Mouse (Mus musculus) brown adipose tissue, adult 24 weeks (tissue): Measurements from ENCODE around the gene Lypd6b. TPM values are rescaled to one million over a fixed set of nuclear protein-coding genes. Genes with fewer than 3 reads are reported as not detected.

Experiments used
- H3K27ac ChIP-seq: fragments of 200-500 bp; replicated peaks from 2 replicates; pipeline ENCODE4 v1.5.1; 2012; ENCODE audit warnings: low read depth, mild to moderate bottlenecking, low read length
- H3K4me1 ChIP-seq: fragments of 200-500 bp; 2 replicates; pipeline ENCODE4 v1.6.1; 2012; ENCODE audit warnings: low read length, mixed read lengths; ENCODE audit not compliant: control insufficient read depth, insufficient read depth, insufficient read length
- H3K4me3 ChIP-seq: fragments of 200-500 bp; 2 replicates; pipeline ENCODE4 v1.5.1; 2012; ENCODE audit warnings: low read depth, mild to moderate bottlenecking, low read length, moderate library complexity; ENCODE audit not compliant: insufficient read depth
- polyA plus RNA-seq: library from polyadenylated mRNA; stranded (reverse); fragments of >200 nt; gene quantifications from 2 replicates; pipeline ENCODE4 v1.2.4, GENCODE M21; 2012; ENCODE audit not compliant: missing spikeins, insufficient read depth, insufficient read length

The Lypd6b gene
- polyA plus RNA-seq, 1 experiment = not detected

DNA sequence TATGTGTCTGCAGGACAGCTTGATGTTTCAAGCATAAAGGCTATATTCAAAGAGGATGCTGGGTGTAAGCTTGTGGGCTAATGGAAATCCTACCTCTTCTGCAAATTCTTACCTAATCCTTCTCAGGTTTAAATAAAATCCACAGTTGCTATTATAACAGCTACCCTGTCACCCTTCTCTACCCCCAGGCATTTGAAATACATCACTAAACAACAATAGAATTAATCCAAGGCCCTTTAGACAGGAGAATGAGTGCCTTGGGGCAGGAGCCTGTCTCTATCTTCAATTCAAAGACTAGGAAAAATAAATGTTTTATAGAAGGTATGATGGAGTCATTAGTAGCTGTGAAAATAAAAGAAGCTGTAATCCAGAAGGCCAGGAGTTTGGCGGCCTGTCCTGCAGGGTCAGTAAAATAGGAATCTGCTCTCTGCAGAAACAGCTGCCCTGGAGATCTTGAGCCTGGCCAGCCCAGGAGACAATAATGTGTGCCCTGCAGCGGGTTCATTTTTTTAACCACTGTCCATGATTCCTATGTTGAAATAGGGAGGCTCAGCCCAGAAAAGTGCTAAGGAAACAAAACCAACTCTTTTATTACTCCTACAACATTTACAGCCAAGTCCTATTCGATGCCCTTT, 124.9 kb downstream of the Lypd6b start:
- no peak overlapping the region for H3K27ac ChIP-seq
- H3K4me1 ChIP-seq = no peaks in the 10 kb centered on the region
- H3K4me3 ChIP-seq = no peak overlapping the region

DNA sequence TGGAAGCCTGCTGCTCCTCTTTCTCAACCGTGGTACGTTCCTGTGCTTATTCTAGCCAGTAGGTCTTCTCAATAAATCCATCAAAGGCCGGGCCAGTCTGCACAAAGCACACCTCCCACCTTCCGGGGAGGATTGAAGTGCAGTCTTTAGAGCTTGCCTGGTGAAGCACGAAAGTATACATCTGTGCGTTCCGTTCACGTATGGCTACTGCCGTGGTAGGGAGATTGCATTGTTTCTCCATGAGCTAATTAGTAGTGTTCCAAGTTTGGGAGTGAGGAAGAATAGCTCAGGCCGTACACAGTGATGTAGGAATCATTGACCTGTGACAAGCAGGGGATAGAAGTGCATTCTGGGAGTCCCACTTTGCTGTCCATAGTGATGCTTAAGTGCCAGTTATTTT, 130.0 kb downstream of the Lypd6b start:
- Histone ChIP-seq H3K27ac (no peak overlapping the region), H3K4me1 (no peaks in the 10 kb centered on the region)

DNA sequence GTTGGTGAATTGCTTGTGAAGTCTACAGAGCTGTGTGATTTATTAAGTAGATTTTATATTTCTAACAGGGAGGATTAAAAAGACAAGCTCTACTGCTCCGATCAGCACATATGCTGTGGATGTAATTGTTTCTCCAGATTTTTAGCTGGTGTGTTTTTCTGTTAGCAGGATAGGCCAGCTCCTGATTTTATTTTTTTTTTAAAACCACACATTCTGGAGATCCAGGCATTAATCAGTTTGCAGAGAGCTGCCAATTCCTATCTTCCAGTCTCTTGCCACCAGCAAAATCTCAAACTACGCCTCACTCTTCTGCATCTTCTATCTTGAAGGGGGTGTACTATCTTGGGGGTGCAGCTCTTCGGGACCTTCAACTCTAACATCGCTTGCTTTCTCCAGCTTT, 130.6 kb downstream of the Lypd6b start:
- no peak overlapping the region for H3K27ac ChIP-seq
- H3K4me3 ChIP-seq = no peak overlapping the region
- H3K4me1 ChIP-seq = no peaks in the 10 kb centered on the region

More for the DNA sequence above, 130.0 kb downstream of the Lypd6b start:
- H3K4me3 ChIP-seq = no peak overlapping the region

DNA sequence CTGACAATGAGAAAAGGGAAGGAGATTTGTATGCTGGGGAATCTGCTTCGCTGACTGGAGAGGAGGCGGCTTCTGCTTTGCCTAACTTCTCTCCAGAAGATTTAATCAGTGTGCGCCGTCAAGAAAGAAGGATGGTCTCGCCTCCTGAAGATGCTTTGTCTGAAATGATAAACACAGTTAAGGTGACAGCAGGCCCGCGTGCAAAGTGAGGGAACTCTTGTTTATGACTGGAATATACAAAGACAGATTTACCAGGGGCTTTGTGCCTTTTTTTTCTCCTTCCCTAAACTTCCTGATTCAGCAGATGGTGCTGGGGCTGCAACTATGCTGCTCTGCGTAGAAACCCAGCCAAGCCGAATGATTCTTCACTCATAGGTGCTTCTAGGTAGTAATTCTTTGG, 131.2 kb downstream of the Lypd6b start:
- Histone ChIP-seq H3K27ac (no peak overlapping the region), H3K4me3 (no peak overlapping the region), H3K4me1 (no peaks in the 10 kb centered on the region)

DNA sequence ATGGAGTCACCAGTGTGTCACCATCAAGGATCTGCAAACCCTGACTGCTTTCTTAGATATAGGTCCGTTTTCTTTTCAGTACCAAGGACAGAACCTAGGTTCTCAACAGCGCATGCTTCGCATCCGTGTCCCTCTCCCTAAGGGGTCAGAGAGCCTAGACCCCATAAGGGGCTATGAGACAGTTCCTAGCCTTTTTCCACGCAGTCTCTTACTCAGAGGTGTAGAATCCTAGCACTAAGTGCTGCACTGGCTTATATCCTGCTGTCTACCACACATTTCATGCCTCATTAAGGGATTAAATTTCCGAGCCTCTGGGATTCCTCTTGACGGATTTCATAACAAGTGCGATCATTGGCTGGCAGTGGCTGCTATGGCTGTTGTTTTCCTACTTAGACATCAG, 134.5 kb downstream of the Lypd6b start:
- Histone ChIP-seq H3K27ac (no peak overlapping the region), H3K4me1 (no peaks in the 10 kb centered on the region), H3K4me3 (no peak overlapping the region)

DNA sequence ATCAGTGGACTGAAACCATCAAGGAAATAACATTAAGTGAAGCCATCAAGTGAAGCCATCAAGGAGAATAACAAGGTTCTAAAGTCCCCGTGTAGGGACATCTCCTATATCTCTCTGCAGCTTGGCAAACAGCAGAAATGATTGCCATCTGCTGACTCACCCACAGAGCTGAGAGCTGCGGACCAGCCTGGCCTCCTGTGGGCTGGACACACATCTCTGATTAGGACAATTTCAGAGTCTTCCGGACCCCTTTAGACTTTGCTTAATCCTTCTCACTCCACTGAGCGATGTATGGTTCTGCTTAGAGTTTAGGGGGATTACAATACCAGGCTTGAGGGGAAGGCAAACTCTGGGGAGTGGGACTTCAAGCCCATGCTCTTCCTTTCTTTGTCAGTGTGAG, 135.3 kb downstream of the Lypd6b start:
- Histone ChIP-seq H3K27ac (no peak overlapping the region), H3K4me1 (no peaks in the 10 kb centered on the region), H3K4me3 (no peak overlapping the region)

DNA sequence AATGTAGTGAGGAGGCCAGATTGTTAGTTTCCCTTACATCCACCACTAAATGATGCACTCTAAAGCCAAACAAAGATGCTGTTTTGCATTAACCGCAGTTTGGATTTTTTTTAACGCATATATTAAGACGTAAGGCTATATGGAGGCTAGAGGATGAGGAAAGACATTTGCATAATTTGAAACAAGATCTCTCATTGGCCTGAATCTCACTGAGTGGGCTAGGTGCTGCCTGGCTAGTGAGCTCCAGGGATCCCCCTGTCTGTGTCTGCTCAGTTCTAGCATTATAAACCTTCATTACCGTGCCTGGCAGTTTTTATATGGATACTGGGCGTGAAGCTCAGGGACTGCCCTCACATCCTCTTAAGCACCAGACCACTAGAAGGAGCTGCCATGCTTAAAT, 138.7 kb downstream of the Lypd6b start:
- no peaks in the 10 kb centered on the region for H3K4me1 ChIP-seq
- H3K27ac ChIP-seq = no peak overlapping the region
- H3K4me3 ChIP-seq = no peak overlapping the region

DNA sequence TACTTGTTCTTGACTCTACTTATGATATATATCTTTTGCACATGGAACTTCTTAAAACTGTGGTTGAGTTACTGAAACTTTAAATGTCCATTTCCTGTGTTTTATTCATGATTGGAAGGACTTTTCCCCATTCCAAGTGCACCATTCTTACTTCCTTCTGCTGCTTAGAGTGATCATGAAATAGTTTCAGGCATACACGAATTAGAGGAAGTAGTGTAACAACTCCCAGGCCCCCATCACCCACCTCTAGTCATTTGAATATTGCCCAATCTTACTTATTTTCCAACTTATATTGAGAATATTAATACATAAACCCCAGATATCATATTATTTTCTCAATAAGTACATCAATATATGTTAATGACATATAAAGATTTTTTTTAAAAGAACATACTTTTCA, 139.9 kb downstream of the Lypd6b start:
- Histone ChIP-seq H3K27ac (no peak overlapping the region), H3K4me3 (no peak overlapping the region), H3K4me1 (no peaks in the 10 kb centered on the region)

DNA sequence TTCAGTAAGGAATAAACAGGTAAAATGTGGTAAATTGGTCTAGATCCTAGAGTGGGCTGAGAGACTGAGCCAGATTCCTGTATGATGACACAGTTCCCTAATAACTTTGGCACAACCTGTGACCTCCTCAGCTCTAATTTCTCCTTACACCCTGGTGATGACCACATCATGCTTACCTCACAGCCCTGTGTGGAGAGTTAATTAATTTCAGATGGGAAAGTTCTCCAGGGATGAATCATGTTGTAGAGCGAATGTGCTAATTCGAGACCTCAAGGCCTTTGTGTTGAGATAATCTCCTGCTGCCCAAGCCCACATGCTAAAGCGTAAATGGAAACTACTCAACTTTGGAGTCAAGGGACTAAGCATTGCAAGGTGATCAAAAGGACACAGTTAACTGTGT, 142.4 kb downstream of the Lypd6b start:
- H3K27ac ChIP-seq = no peak overlapping the region
- no peaks in the 10 kb centered on the region for H3K4me1 ChIP-seq
- no peak overlapping the region for H3K4me3 ChIP-seq

DNA sequence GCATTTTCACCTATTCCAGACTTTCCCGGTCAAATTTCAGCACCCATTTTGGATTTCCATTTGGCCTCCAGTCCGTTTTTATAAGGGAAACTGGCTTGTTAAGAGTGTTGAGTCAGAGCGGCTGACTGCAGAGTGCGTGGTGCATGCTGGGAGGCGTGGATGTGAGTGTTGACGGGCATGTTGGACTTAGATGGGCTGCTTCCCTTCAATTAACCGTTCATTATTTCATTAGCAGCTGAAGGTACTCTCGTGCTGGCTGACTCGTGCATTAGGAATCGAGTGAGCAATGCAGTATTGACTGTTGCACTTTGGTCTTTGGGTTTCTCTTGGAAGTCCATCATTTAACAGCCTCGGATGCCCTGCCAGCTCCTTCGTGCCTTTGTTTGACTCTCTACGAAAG, 150.1 kb downstream of the Lypd6b start:
- Histone ChIP-seq H3K4me3 (no peak overlapping the region), H3K27ac (no peak overlapping the region), H3K4me1 (no peaks in the 10 kb centered on the region)

DNA sequence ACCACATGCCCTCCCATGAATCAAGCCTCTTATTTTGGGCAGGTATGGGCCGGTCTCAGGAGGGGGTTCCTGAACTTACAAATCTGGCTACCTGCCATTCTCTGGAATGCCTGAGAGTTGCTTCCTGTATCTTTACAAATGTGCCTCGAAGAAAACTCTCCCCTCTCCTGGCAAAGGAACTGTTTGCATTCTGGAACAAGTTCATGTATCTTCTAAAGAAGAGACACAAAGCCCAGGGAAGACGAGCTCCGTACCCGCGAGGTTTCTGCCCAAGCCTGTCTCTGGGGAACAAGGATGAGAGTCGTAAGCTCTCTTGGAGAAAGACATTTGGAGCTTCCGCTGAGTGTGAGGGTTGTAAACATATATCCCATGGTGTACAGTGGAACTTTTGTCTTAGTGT, 150.8 kb downstream of the Lypd6b start:
- Histone ChIP-seq H3K4me1 (no peaks in the 10 kb centered on the region), H3K4me3 (no peak overlapping the region), H3K27ac (no peak overlapping the region)

DNA sequence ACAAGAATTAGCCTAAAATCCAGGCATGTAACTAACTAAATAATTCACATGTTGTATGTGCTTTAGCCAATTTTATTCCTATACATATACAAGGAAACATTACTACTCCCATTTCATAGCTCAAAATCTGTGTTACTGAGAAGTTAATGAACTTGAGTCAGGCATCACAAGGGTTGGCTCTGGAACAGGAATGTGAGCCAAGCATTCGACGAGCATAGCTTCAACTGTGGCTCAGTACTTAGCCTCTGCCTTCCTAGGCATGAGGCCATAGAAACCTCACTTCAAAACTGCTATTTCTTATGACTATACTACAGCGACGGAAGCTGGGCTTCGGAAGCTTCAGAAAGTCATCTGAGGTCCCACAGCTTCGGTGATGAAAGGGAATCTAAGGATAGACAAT, 152.9 kb downstream of the Lypd6b start:
- no peaks in the 10 kb centered on the region for H3K4me1 ChIP-seq
- no peak overlapping the region for H3K4me3 ChIP-seq

DNA sequence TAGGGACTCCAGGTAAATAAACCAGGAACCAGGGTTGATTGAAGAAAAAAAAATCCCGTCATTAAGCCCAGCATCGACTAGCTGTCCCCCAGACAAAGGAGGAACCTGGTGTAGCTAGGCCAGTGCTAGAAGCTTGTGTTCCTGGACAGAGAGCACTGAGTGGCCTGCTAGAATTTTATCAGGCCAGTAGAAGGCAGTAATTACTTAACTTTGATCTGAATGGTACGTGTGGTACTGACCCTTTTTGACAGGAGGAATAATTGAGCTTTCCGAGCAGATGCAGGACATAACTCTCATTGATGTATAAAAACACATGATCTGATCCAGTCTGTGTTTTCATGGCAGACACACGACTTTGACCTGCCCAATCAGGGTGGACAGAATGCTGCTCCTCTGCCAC, 154.6 kb downstream of the Lypd6b start:
- Histone ChIP-seq H3K27ac (no peak overlapping the region), H3K4me3 (no peak overlapping the region), H3K4me1 (no peaks in the 10 kb centered on the region)

More for the DNA sequence above, 152.9 kb downstream of the Lypd6b start:
- no peak overlapping the region for H3K27ac ChIP-seq

DNA sequence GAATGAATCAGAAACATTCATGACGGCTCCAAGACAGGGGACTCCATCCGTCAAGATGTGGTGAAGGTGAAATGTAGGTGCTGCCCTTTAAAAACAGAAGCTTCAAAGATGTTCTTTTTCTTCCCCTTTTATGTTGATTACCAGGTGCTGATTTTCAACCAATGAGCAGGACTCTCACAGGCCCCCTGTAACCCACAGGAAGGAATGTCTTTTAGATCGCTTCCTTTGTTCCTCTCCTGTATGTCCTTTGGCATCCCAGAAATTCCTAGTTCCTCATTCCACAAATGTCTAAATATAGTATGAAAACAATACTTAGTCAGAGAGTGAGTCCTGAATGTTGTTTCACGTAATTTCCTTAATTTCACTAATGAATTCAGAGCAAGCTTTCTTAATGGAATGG, 164.2 kb downstream of the Lypd6b start:
- Histone ChIP-seq H3K27ac (no peak overlapping the region), H3K4me1 (no peaks in the 10 kb centered on the region), H3K4me3 (no peak overlapping the region)

DNA sequence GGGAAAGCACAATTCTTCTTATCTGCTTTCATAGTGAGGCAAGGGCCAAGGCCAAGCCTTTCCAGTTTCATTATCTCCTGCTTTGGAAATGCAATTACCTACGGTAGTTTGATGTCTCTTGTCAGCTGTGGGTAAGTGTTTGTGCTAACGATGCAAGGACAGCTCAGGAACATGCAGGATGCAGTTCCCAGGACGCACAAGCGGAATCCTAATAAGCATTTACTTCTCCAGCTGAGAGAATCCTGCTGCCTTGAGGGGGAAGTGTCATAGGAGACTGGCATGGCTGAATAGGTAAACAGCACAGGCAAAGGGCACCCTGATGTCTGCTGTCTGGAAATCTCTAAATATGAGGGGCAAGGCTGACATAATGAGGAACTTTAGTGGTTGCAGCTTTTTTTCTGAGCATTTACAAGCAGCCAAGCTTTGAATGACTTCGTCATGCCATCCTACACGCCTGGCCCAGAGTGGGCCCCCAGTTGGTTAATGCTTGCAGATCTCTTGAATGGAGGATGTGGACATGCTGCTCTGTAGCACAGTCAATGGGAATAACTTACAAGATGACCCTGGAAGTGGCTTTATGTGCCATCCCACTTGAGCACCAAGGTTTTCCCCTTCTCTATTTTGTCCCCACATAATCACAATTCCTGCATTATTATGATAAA, 165.3 kb downstream of the Lypd6b start:
- Histone ChIP-seq H3K4me3 (no peak overlapping the region), H3K27ac (no peak overlapping the region), H3K4me1 (peaks cover 3% of the 10 kb centered on the region; the same call in 1 of the 2 replicates)

DNA sequence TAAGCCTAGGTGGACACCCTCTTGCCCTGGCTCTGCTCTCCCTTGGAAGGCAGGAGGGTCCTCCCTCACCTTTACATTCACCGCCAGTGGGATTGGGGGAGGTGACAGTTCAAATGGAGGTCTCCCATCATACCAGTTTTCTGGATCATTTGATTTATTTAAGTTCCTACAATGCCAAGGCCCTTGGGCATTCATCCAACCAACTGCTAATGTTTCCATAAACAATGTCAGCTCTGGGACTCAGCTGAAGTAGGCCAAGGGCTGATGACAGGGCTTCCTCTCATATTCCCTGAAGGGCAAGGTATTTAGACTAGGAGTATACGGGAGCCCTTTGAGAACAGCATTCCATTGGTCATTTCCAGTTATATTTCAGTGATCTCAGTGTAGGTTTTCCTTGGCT, 170.0 kb downstream of the Lypd6b start:
- H3K4me3 ChIP-seq = no peak overlapping the region
- H3K27ac ChIP-seq = no peak overlapping the region
- H3K4me1 ChIP-seq = peaks cover 3% of the 10 kb centered on the region; the same call in 1 of the 2 replicates
